Comparison of ENCODE assay signal across 9 mouse cellular contexts in the genomic region with DNA sequence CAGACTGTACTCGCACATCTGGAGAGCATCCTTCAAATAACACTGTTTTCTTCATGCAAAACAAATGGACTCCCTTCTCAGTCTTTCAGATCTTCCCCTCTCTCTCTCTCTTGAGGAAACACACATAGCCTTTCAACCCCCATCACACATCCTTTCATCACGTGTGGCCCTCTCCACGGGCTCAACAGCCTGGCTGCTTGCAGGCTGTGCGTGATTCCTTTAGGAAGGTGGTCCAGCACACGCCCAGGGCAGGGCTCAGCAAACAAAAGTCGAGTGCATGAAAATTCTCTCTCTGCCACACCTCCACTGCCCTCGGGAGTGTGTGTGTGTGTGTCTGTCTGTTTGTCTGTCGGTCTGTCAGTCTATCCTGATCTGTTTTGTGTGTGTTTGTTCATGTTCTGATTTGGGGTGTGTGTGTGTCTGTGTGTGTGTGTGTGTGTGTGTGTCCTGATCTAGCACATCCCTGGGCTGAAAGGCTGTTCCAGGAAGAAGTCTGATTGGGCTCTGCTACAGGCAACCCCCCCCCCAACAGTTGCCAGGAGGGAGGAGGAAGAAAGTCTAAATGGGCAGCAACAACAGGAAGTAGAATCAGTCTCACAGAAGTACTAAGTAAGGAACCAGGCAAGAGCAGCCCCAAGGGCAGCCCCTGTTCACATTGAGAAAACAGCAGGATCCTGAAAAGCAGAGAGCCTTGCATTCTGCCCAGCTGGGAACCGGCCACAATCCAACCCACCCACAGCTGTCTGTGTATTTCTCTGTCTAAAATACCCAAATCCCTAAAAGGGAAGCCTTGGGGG. TPM values are rescaled to one million over a fixed set of nuclear protein-coding genes. Genes with fewer than 3 reads are reported as not detected.
A peak's percentile ranks its signal among the peaks of the same experiment; 100 is the strongest.
DNase-seq lines count a peak whose midpoint lies in the region; ATAC-seq and TF ChIP-seq lines count a peak whose summit lies in the region.
"Had no signal": no experiment of that assay in that cellular context is flagged by ENCODE, and none has a peak within 500 bp of the region (broad histone marks: within the 10 kb centered on the region; RNA-seq: fewer than 3 reads in every experiment).

No protein-coding gene starts in this region.

- no peak overlapping the region for H3K4me2 ChIP-seq in forebrain, postnatal 0 days (ENCODE audit: low read depth)
- H3K4me2 ChIP-seq: embryonic facial prominence, embryonic 12.5 days; limb, embryonic 13.5 days had no signal

- H3K4me1 ChIP-seq in forebrain, postnatal 0 days (ENCODE audit: insufficient read depth), result no peaks in the 10 kb centered on the region

- no peak overlapping the region for H3K9ac ChIP-seq in forebrain, postnatal 0 days
- H3K9ac ChIP-seq: embryonic facial prominence, embryonic 12.5 days; limb, embryonic 13.5 days had no signal

- H3K9me3 ChIP-seq in forebrain, postnatal 0 days (ENCODE audit: low read length), result no peaks in the 10 kb centered on the region

- H3K27ac ChIP-seq in forebrain, postnatal 0 days (ENCODE audit: low read depth, low read length), result no peak overlapping the region
- H3K27ac ChIP-seq: embryonic facial prominence, embryonic 12.5 days; limb, embryonic 13.5 days had no signal

- DNase-seq in A20 (ENCODE audit: low read depth, low spot score), result peak; percentile 5
- peak; percentile 65 for DNase-seq in CD4-positive helper T cell, adult 2 months (ENCODE audit: low read depth, low spot score)
- DNase-seq in gastrocnemius, postnatal 25 days, result peak; percentile 47
- peak; percentile 4 to 35 for DNase-seq in left cerebral cortex, adult 9 months (ENCODE audit: low spot score in 2 of 2)
- DNase-seq in right cerebral cortex, postnatal 10 days (ENCODE audit: low spot score in 2 of 2), result peak; percentile 43 to 62
- DNase-seq in forebrain, postnatal 0 days, result no peak

- no peaks in the 10 kb centered on the region for H3K27me3 ChIP-seq in forebrain, postnatal 0 days (ENCODE audit: insufficient read depth, low read length)
- H3K27me3 ChIP-seq: limb, embryonic 13.5 days had no signal

- no peak overlapping the region for H3K4me3 ChIP-seq in forebrain, postnatal 0 days (ENCODE audit: low read depth, low read length)
- H3K4me3 ChIP-seq: embryonic facial prominence, embryonic 12.5 days; limb, embryonic 13.5 days had no signal

- 57% methylated on average over 9 of the region's 9 CpGs for WGBS in forebrain, postnatal 0 days

- no peak for TF ChIP-seq CTCF in forebrain, postnatal 0 days (IDR thresholded peaks at IDR 0.05; ENCODE audit: low read depth)

- H3K36me3 ChIP-seq in forebrain, postnatal 0 days (ENCODE audit: insufficient read depth), result no peaks in the 10 kb centered on the region
- H3K36me3 ChIP-seq: embryonic facial prominence, embryonic 12.5 days; limb, embryonic 13.5 days had no signal

- no peak for ATAC-seq in forebrain, postnatal 0 days
- no peak for ATAC-seq in erythroid progenitor cell, adult 5-6 weeks (replicated peaks; ENCODE audit: low FRiP score, poor library complexity, severe bottlenecking)

RNA-seq across cellular contexts. Expression of a gene that starts 26.8 kb away (rescaled TPM):
- 10 to 100 TPM; 23.5 to 24.0 TPM for total RNA-seq in gastrocnemius, postnatal 25 days (2021)
- 4.9 and 11.6 TPM in 2 replicates for total RNA-seq in forebrain, postnatal 0 days (2014; rRNA removed)
- polyA plus RNA-seq in forebrain, postnatal 0 days (2015; fragmentation: Nextera tagmentation; extraction: Ambion mirVana), result 1.0 and 1.6 TPM in 2 replicates
- 15.5 and 26.4 TPM in 2 replicates for total RNA-seq in erythroid progenitor cell, adult 5-6 weeks (2015; ENCODE audit: low replicate concordance)
- total RNA-seq in erythroid progenitor cell, adult 5-6 weeks (2017; ENCODE audit: low replicate concordance), result 1.8 and 9.0 TPM in 2 replicates
